Mouse (Mus musculus) lung, postnatal 0 days (tissue): Measurements from ENCODE around the gene C130050O18Rik.
A peak's percentile ranks its signal among the peaks of the same experiment; 100 is the strongest.

ENCODE experiments used
- CTCF ChIP-seq: IDR thresholded peaks from 2 replicates; pipeline ENCODE4 v1.5.1; 2016; ENCODE audit warnings: antibody characterized with exemption, mild to moderate bottlenecking
- EP300 ChIP-seq: IDR thresholded peaks from 2 replicates; pipeline ENCODE4 v1.6.1; 2016; ENCODE audit warnings: antibody characterized with exemption, mild to moderate bottlenecking, control low read depth

- TF ChIP-seq CTCF (peak; percentile 34), EP300 (peak; percentile 46; the same call in 1 of the 2 replicates)
Measured at GRCm38 (mm10) chr5:139409412-139409811, 4.3 kb downstream of the C130050O18Rik start.
